Mouse (Mus musculus): Measurements from ENCODE around the gene Golga5. TPM values are rescaled to one million over a fixed set of nuclear protein-coding genes. Genes with fewer than 3 reads are reported as not detected.

The Golga5 gene
- polyA plus RNA-seq, 1 experiment from 2014 or later, result 15.1 TPM

GRCm38 (mm10) chr12:102541168-102541567 is 72.2 kb downstream of the Golga5 start:
- H3K4me3 ChIP-seq (replicated peaks), result no peak overlapping the region
- no peaks in the 10 kb centered on the region for H3K9me3 ChIP-seq (replicated peaks)
- WGBS (ENCODE audit: insufficient replicate concordance), result 82% methylated on average over 7 of the region's 7 CpGs
- no peaks in the 10 kb centered on the region for H3K27me3 ChIP-seq
- H3K36me3 ChIP-seq, result no peaks in the 10 kb centered on the region
- ATAC-seq (ENCODE audit: low read depth) (no peak), DNase-seq (no peak)
- no peaks in the 10 kb centered on the region for H3K4me1 ChIP-seq (replicated peaks)
- H3K27ac ChIP-seq, result no peak overlapping the region
- no peak overlapping the region for H3K4me2 ChIP-seq
- no peak overlapping the region for H3K9ac ChIP-seq

GRCm38 (mm10) chr12:102545122-102545521 is 76.2 kb downstream of the Golga5 start:
- H3K4me2 ChIP-seq, result no peak overlapping the region
- 0 out of 2 replicates have a peak, but pooled peaks cover 3% of the 10 kb centered on the region for H3K4me1 ChIP-seq (replicated peaks)
- ATAC-seq (ENCODE audit: low read depth) (no peak), DNase-seq (no peak)
- H3K9me3 ChIP-seq (replicated peaks), result no peaks in the 10 kb centered on the region
- no peak overlapping the region for H3K4me3 ChIP-seq (replicated peaks)
- no peak overlapping the region for H3K9ac ChIP-seq
- no peaks in the 10 kb centered on the region for H3K27me3 ChIP-seq
- no peaks in the 10 kb centered on the region for H3K36me3 ChIP-seq
- 44% methylated on average over 6 of the region's 6 CpGs for WGBS (ENCODE audit: insufficient replicate concordance)
- H3K27ac ChIP-seq, result no peak overlapping the region

Other genes with a start within 250 kb of the Golga5 start
- gene Rin3, start 186.1 kb upstream of the Golga5 start, polyA plus RNA-seq (2015; fragmentation: Nextera tagmentation; extraction: Ambion mirVana), result 5.7 and 5.9 TPM in 2 replicates
- 55.8 and 59.0 TPM in 2 replicates for gene Lgmn, start 29.3 kb upstream of the Golga5 start, polyA plus RNA-seq (2015; fragmentation: Nextera tagmentation; extraction: Ambion mirVana)
- 1.3 and 1.7 TPM in 2 replicates for gene Chga, start 85.8 kb downstream of the Golga5 start, polyA plus RNA-seq (2015; fragmentation: Nextera tagmentation; extraction: Ambion mirVana)
- gene Itpk1, start 235.8 kb downstream of the Golga5 start, polyA plus RNA-seq (2015; fragmentation: Nextera tagmentation; extraction: Ambion mirVana), result 3.0 and 3.3 TPM in 2 replicates

All from liver, embryonic 13.5 days (tissue).